Comparison of ENCODE assay signal across 17 mouse cellular contexts in the genomic region with DNA sequence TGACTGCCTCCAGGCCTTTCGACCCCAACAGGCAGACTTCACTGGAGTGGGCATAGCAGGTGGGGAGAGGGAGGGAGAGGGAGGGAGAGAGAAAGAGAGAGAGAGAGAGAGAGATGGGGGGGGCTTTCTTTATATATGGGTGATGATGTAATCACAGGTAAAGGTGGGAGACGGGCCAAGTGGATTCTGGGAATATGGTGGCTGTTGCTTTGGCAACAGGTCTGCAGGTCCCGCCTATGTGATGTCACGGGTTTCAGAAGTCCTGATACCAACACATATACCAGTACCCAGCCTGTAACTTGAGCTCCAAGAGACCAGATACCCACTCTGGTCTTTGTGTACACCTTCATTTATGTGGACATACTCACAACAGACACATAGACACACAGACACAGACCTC. TPM values are rescaled to one million over a fixed set of nuclear protein-coding genes. Genes with fewer than 3 reads are reported as not detected.
"Had no signal": no experiment of that assay in that cellular context is flagged by ENCODE, and none has a peak within 500 bp of the region (broad histone marks: within the 10 kb centered on the region; RNA-seq: fewer than 3 reads in every experiment).

No protein-coding gene starts in this region.

- H3K27ac ChIP-seq: midbrain, embryonic 10.5 days; midbrain, embryonic 12.5 days; midbrain, embryonic 15.5 days; neural tube, embryonic 12.5 days; stomach, embryonic 15.5 days; stomach, postnatal 0 days had no signal

- H3K4me1 ChIP-seq: midbrain, embryonic 10.5 days; midbrain, embryonic 12.5 days; midbrain, embryonic 15.5 days; neural tube, embryonic 12.5 days; stomach, embryonic 15.5 days had no signal

- H3K9ac ChIP-seq: lung, embryonic 14.5 days; midbrain, embryonic 12.5 days; midbrain, embryonic 15.5 days; neural tube, embryonic 12.5 days; stomach, embryonic 15.5 days had no signal

- H3K4me2 ChIP-seq: lung, embryonic 14.5 days; midbrain, embryonic 12.5 days; midbrain, embryonic 15.5 days; neural tube, embryonic 12.5 days; stomach, embryonic 15.5 days had no signal

- H3K36me3 ChIP-seq: midbrain, embryonic 10.5 days; midbrain, embryonic 12.5 days; midbrain, embryonic 15.5 days; neural tube, embryonic 12.5 days; stomach, embryonic 15.5 days had no signal

- DNase-seq: lung, adult 18-20 months; lung, embryonic 14.5 days; lung, postnatal 10 days; lung, postnatal 4 days; right cerebral cortex, postnatal 14 days; thymus, adult 2 months; thymus, postnatal 25 days; thymus, postnatal 4 days had no signal

- ATAC-seq: midbrain, embryonic 15.5 days had no signal

- H3K9me3 ChIP-seq: midbrain, embryonic 10.5 days; midbrain, embryonic 12.5 days; midbrain, embryonic 15.5 days; neural tube, embryonic 12.5 days; stomach, embryonic 15.5 days had no signal

- H3K27me3 ChIP-seq: midbrain, embryonic 12.5 days; midbrain, embryonic 15.5 days; neural tube, embryonic 12.5 days; stomach, embryonic 15.5 days had no signal

- H3K4me3 ChIP-seq: midbrain, embryonic 10.5 days; midbrain, embryonic 12.5 days; midbrain, embryonic 15.5 days; neural tube, embryonic 12.5 days; stomach, embryonic 15.5 days had no signal

RNA-seq across cellular contexts. Expression of a gene that starts 27.5 kb away (rescaled TPM):
- polyA plus RNA-seq: midbrain, embryonic 10.5 days; midbrain, embryonic 12.5 days; midbrain, postnatal 0 days; neural tube, embryonic 12.5 days; neural tube, embryonic 14.5 days; spleen, adult 2 months had no signal
